8 mouse cellular contexts compared by ENCODE assay signal in the genomic region with DNA sequence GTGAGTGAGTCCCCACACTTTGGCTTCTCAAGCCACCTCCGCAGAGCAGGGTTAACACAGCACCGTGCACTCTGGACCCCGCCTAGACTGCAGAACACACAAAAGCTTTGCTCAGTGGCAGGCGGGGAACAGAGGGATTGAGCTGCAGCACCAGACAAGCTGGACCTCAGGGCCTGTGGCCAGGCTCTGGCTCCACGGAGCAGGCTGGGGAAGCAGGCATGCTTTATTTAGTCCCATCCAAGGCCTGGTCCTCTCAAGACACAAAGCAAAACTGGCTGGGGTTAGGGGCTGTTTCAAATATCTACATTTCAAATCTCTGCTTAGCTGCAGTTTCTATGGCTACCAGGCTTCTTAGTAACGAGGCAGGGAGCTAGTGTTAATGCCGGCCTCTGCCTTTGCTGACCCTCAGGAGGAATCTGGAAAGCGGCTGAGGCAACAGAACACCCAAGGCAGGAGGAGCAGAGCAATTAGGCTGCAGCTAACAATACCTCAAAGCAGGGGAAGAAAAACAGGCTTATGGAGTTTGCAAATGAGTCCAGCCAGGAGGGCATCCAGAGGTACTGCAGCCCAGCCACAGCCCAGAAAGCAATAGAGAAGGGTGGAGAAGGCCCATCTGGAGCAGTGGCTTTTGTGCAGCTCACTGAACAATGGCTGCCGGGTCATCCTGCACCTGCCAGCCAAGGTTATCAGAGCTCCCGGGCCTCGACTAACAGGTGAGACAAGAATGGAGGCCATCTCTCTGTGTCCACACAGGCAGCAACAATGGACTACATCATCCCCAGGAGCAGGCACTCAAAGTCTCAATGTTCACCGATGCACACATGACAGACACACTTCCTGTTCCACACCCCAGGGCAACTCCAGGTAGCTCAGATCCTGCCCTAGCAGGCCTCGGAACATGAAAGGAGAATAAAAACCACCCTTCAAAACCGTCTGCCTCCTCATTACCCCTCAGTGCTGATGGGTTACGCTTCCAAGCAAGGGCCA. TPM values are rescaled to one million over a fixed set of nuclear protein-coding genes. Genes with fewer than 3 reads are reported as not detected.
DNase-seq lines count a peak whose midpoint lies in the region; ATAC-seq and TF ChIP-seq lines count a peak whose summit lies in the region.

No protein-coding gene starts in this region.

- peaks cover 5% of the 10 kb centered on the region for H3K4me1 ChIP-seq in ES-Bruce4 (ENCODE audit: control insufficient read depth, insufficient read depth, low read length)
- peaks cover 11% of the 10 kb centered on the region; the same call in 1 of the 2 replicates for H3K4me1 ChIP-seq in hindbrain, embryonic 14.5 days (replicated peaks; ENCODE audit: control insufficient read depth, insufficient read depth, low read length)
- peaks cover 0 to 2% of the 10 kb centered on the region in 2 experiments; a peak in 1 of 4 replicates for H3K4me1 ChIP-seq in liver, embryonic 14.5 days (replicated peaks; ENCODE audit: control insufficient read depth in 2 of 2, insufficient read depth in 2 of 2, low read length in 1 of 2)

- H3K9ac ChIP-seq in ES-Bruce4 (ENCODE audit: low read depth, poor library complexity, severe bottlenecking): no peak overlapping the region
- peak overlapping the region; percentile 52 for H3K9ac ChIP-seq in hindbrain, embryonic 14.5 days
- H3K9ac ChIP-seq in liver, embryonic 14.5 days (replicated peaks): no peak overlapping the region

- H3K27ac ChIP-seq in ES-Bruce4 (ENCODE audit: insufficient read depth, low read length): peak overlapping the region; percentile 68
- H3K27ac ChIP-seq in hindbrain, embryonic 14.5 days: peak overlapping the region; percentile 72
- H3K27ac ChIP-seq in liver, embryonic 14.5 days: no peak overlapping the region

- ATAC-seq in hindbrain, embryonic 14.5 days (ENCODE audit: low FRiP score): peak; percentile 78
- ATAC-seq in liver, embryonic 14.5 days (ENCODE audit: insufficient read depth): peak; percentile 43
- ATAC-seq in megakaryocyte, adult 5-6 weeks (ENCODE audit: poor library complexity, severe bottlenecking): no peak
- ATAC-seq in megakaryocyte progenitor cell, adult 5-6 weeks (replicated peaks; ENCODE audit: poor library complexity): no peak

- TF ChIP-seq CTCF in ES-Bruce4 (IDR thresholded peaks at IDR 0.05; ENCODE audit: low read depth, low read length): no peak
- peak; percentile 40; the same call in 1 of the 2 replicates for TF ChIP-seq CTCF in brain, embryonic 14.5 days (IDR thresholded peaks at IDR 0.05; ENCODE audit: borderline replicate concordance, extremely low read depth, insufficient read depth, insufficient read length)
- no peak for TF ChIP-seq CTCF in liver, embryonic 14.5 days (IDR thresholded peaks at IDR 0.05; ENCODE audit: low read depth)

- no peaks in the 10 kb centered on the region for H3K27me3 ChIP-seq in ES-Bruce4 (ENCODE audit: control insufficient read depth, insufficient read depth, low read length, poor library complexity, severe bottlenecking)
- H3K27me3 ChIP-seq in hindbrain, embryonic 14.5 days (ENCODE audit: control insufficient read depth, insufficient read depth, low read length): no peaks in the 10 kb centered on the region
- no peaks in the 10 kb centered on the region for H3K27me3 ChIP-seq in liver, embryonic 14.5 days (ENCODE audit: control insufficient read depth, insufficient read depth, low read length)

- DNase-seq in brain, embryonic 14.5 days (ENCODE audit: low read depth): peak; percentile 90
- DNase-seq in hindbrain, embryonic 14.5 days (ENCODE audit: low spot score): peak; percentile 54
- DNase-seq in liver, embryonic 14.5 days (ENCODE audit: low read depth in 3 of 3, low spot score in 3 of 3): no peak
- peak; percentile 64 for DNase-seq in yolk sac, embryonic 10.5 days (ENCODE audit: low spot score)
- DNase-seq in heart, postnatal 14 days: no peak

- TF ChIP-seq EP300 in ES-Bruce4 (IDR thresholded peaks at IDR 0.05; ENCODE audit: insufficient read depth, low read depth, low read length): peak; percentile 89; the same call in 1 of the 2 replicates
- TF ChIP-seq EP300 in liver, embryonic 14.5 days (IDR thresholded peaks at IDR 0.05; ENCODE audit: low read depth): no peak

- intact Hi-C loops in heart, postnatal 14 days (cut with DNase I): no loop called here

- H3K4me3 ChIP-seq in ES-Bruce4 (ENCODE audit: low read depth, low read length): no peak overlapping the region
- no peak overlapping the region for H3K4me3 ChIP-seq in hindbrain, embryonic 14.5 days (replicated peaks; ENCODE audit: low read length)
- H3K4me3 ChIP-seq in liver, embryonic 14.5 days (ENCODE audit: insufficient read depth in 1 of 2, low read depth in 2 of 2, low read length in 2 of 2): no peak overlapping the region

- H3K36me3 ChIP-seq in ES-Bruce4 (ENCODE audit: control insufficient read depth, insufficient read depth, low read length, poor library complexity, severe bottlenecking): peaks cover 21% of the 10 kb centered on the region
- H3K36me3 ChIP-seq in hindbrain, embryonic 14.5 days (replicated peaks; ENCODE audit: control insufficient read depth, insufficient read depth): peaks cover 60% of the 10 kb centered on the region
- no peaks in the 10 kb centered on the region; the same call in 1 of the 2 replicates for H3K36me3 ChIP-seq in liver, embryonic 14.5 days (replicated peaks; ENCODE audit: control insufficient read depth, insufficient read depth, low read depth)

- no peak for TF ChIP-seq POLR2A in ES-Bruce4 (IDR thresholded peaks at IDR 0.05; ENCODE audit: insufficient read depth, low read length)
- no peak for TF ChIP-seq POLR2A in brain, embryonic 14.5 days (IDR thresholded peaks at IDR 0.05; ENCODE audit: borderline replicate concordance, extremely low read depth, insufficient read depth, insufficient read length, poor library complexity, severe bottlenecking)

- H3K4me2 ChIP-seq in hindbrain, embryonic 14.5 days (replicated peaks): no peak overlapping the region
- no peak overlapping the region for H3K4me2 ChIP-seq in liver, embryonic 14.5 days (ENCODE audit: low read depth)

- no peaks in the 10 kb centered on the region for H3K9me3 ChIP-seq in ES-Bruce4 (replicated peaks; ENCODE audit: control insufficient read depth, insufficient read depth, low read length, poor library complexity, severe bottlenecking)
- H3K9me3 ChIP-seq in hindbrain, embryonic 14.5 days (ENCODE audit: control insufficient read depth, low read length): no peaks in the 10 kb centered on the region
- H3K9me3 ChIP-seq in liver, embryonic 14.5 days (ENCODE audit: control insufficient read depth, low read length): no peaks in the 10 kb centered on the region

- WGBS in hindbrain, embryonic 14.5 days: 30% methylated on average over 15 of the region's 15 CpGs
- 61% methylated on average over 15 of the region's 15 CpGs for WGBS in liver, embryonic 14.5 days (ENCODE audit: insufficient replicate concordance)

RNA-seq across cellular contexts. Expression of gene Gm9803, which starts 3.7 kb away (rescaled TPM):
- polyA plus RNA-seq in ES-Bruce4 (2011; ENCODE audit: insufficient read depth, insufficient read length, low read depth, missing spikeins): 28.5 and 40.0 TPM in 2 replicates
- 15.0 and 45.2 TPM in 2 replicates for polyA plus RNA-seq in brain, embryonic 14.5 days (2012; rRNA removed)
- polyA plus RNA-seq in hindbrain, embryonic 14.5 days (2014; fragmentation: Nextera tagmentation; extraction: Ambion mirVana): 14.5 and 25.4 TPM in 2 replicates
- 12.3 and 14.7 TPM in 2 replicates for polyA plus RNA-seq in liver, embryonic 14.5 days (2012; rRNA removed)
- 8.5 and 10.0 TPM in 2 replicates for polyA plus RNA-seq in liver, embryonic 14.5 days (2014; fragmentation: Nextera tagmentation; extraction: Ambion mirVana)
- total RNA-seq in megakaryocyte, adult 5-6 weeks (2015): 3.6 and 6.0 TPM in 2 replicates
- total RNA-seq in megakaryocyte, adult 5-6 weeks (2017): 1.7 and 2.1 TPM in 2 replicates
- total RNA-seq in megakaryocyte progenitor cell, adult 5-6 weeks (2015): 7.5 and 12.0 TPM in 2 replicates
- 12.2 TPM in 1 of 2 replicates, not detected in the other for total RNA-seq in megakaryocyte progenitor cell, adult 5-6 weeks (2017)
- total RNA-seq in heart, postnatal 14 days (2021): 10 to 100 TPM in 1 of 2 experiments, 1 to 10 TPM in 1; 8.9 to 13.0 TPM

RNA-seq across cellular contexts. Expression of gene 1700021F05Rik, which starts 13.2 kb away (rescaled TPM):
- polyA plus RNA-seq in ES-Bruce4 (2011; ENCODE audit: insufficient read depth, insufficient read length, low read depth, missing spikeins): 70.7 and 72.0 TPM in 2 replicates
- polyA plus RNA-seq in brain, embryonic 14.5 days (2012; rRNA removed): 17.9 and 26.4 TPM in 2 replicates
- 66.1 and 66.7 TPM in 2 replicates for polyA plus RNA-seq in hindbrain, embryonic 14.5 days (2014; fragmentation: Nextera tagmentation; extraction: Ambion mirVana)
- 5.2 and 11.6 TPM in 2 replicates for polyA plus RNA-seq in liver, embryonic 14.5 days (2012; rRNA removed)
- 30.7 TPM in 2 replicates for polyA plus RNA-seq in liver, embryonic 14.5 days (2014; fragmentation: Nextera tagmentation; extraction: Ambion mirVana)
- 23.9 and 24.9 TPM in 2 replicates for total RNA-seq in megakaryocyte, adult 5-6 weeks (2015)
- total RNA-seq in megakaryocyte, adult 5-6 weeks (2017): 44.7 and 57.8 TPM in 2 replicates
- 27.1 and 27.4 TPM in 2 replicates for total RNA-seq in megakaryocyte progenitor cell, adult 5-6 weeks (2015)
- total RNA-seq in megakaryocyte progenitor cell, adult 5-6 weeks (2017): 69.9 and 111 TPM in 2 replicates
- total RNA-seq in heart, postnatal 14 days (2021): 10 to 100 TPM; 97.0 to 98.4 TPM

RNA-seq across cellular contexts. Expression of gene Bend3, which starts 48.9 kb away (rescaled TPM):
- polyA plus RNA-seq in ES-Bruce4 (2011; ENCODE audit: insufficient read depth, insufficient read length, low read depth, missing spikeins): 18.2 and 18.9 TPM in 2 replicates
- polyA plus RNA-seq in brain, embryonic 14.5 days (2012; rRNA removed): 10.5 and 13.1 TPM in 2 replicates
- polyA plus RNA-seq in hindbrain, embryonic 14.5 days (2014; fragmentation: Nextera tagmentation; extraction: Ambion mirVana): 3.1 and 4.8 TPM in 2 replicates
- polyA plus RNA-seq in liver, embryonic 14.5 days (2012; rRNA removed): 2.0 and 2.1 TPM in 2 replicates
- 1.2 and 1.3 TPM in 2 replicates for polyA plus RNA-seq in liver, embryonic 14.5 days (2014; fragmentation: Nextera tagmentation; extraction: Ambion mirVana)
- 1.5 and 2.4 TPM in 2 replicates for total RNA-seq in megakaryocyte, adult 5-6 weeks (2015)
- 0.84 and 1.1 TPM in 2 replicates for total RNA-seq in megakaryocyte, adult 5-6 weeks (2017)
- total RNA-seq in megakaryocyte progenitor cell, adult 5-6 weeks (2015): 9.4 and 10.6 TPM in 2 replicates
- 4.6 and 5.5 TPM in 2 replicates for total RNA-seq in megakaryocyte progenitor cell, adult 5-6 weeks (2017)
- 1 to 10 TPM; 5.8 to 6.1 TPM for total RNA-seq in heart, postnatal 14 days (2021)

RNA-seq across cellular contexts. Expression of gene Cd24a, which starts 50.5 kb away (rescaled TPM):
- 126 and 131 TPM in 2 replicates for polyA plus RNA-seq in ES-Bruce4 (2011; ENCODE audit: insufficient read depth, insufficient read length, low read depth, missing spikeins)
- polyA plus RNA-seq in brain, embryonic 14.5 days (2012; rRNA removed): 1,206 and 1,229 TPM in 2 replicates
- polyA plus RNA-seq in hindbrain, embryonic 14.5 days (2014; fragmentation: Nextera tagmentation; extraction: Ambion mirVana): 938 and 954 TPM in 2 replicates
- polyA plus RNA-seq in liver, embryonic 14.5 days (2012; rRNA removed): 977 and 1,014 TPM in 2 replicates
- 1,175 and 1,210 TPM in 2 replicates for polyA plus RNA-seq in liver, embryonic 14.5 days (2014; fragmentation: Nextera tagmentation; extraction: Ambion mirVana)
- 469 and 474 TPM in 2 replicates for total RNA-seq in megakaryocyte, adult 5-6 weeks (2015)
- total RNA-seq in megakaryocyte, adult 5-6 weeks (2017): 421 and 545 TPM in 2 replicates
- 540 and 612 TPM in 2 replicates for total RNA-seq in megakaryocyte progenitor cell, adult 5-6 weeks (2015)
- total RNA-seq in megakaryocyte progenitor cell, adult 5-6 weeks (2017): 427 and 442 TPM in 2 replicates
- 10 to 100 TPM; 21.8 to 24.1 TPM for total RNA-seq in heart, postnatal 14 days (2021)

Comparison
In these comparisons a context has a peak if more than half of its experiments do, and no peak if none do; other contexts are left out.
1. DNase-seq: peak in brain, embryonic 14.5 days (single experiment), hindbrain, embryonic 14.5 days (single experiment) and yolk sac, embryonic 10.5 days (single experiment); none in liver, embryonic 14.5 days (0 of 3) and heart, postnatal 14 days (0 of 2).
2. ATAC-seq: peak in hindbrain, embryonic 14.5 days (single experiment) and liver, embryonic 14.5 days (single experiment); none in megakaryocyte, adult 5-6 weeks (single experiment) and megakaryocyte progenitor cell, adult 5-6 weeks (single experiment).